Mouse (Mus musculus) bone marrow, adult 2 months (tissue): ENCODE measurements around the gene Rab26.

ENCODE experiments used
- CTCF ChIP-seq: fragments of 200-500 bp; IDR thresholded peaks from 2 replicates; pipeline ENCODE4 v1.5.1; 2011; ENCODE audit warnings: low read length, control low read depth; ENCODE audit not compliant: control insufficient read depth, insufficient read depth
- POLR2A ChIP-seq: fragments of 200-500 bp; IDR thresholded peaks from 2 replicates; pipeline ENCODE4 v1.6.1; 2011; ENCODE audit warnings: low read depth, mild to moderate bottlenecking, control low read depth, low read length, borderline replicate concordance; ENCODE audit not compliant: control insufficient read depth

- no peak for TF ChIP-seq POLR2A
- no peak for TF ChIP-seq CTCF
Observed at GRCm38 (mm10) chr17:24548435-24548834, 14.4 kb upstream of the Rab26 start.
